Mouse (Mus musculus) hindbrain, postnatal 0 days (tissue): Measurements from ENCODE around the gene Slc35f2. TPM values are rescaled to one million over a fixed set of nuclear protein-coding genes. Genes with fewer than 3 reads are reported as not detected.

ENCODE experiments used
- ATAC-seq: fragments of 200-750 bp; cut with Nextera tagmentation; 2 replicates; pipeline ENCODE4 v1.8.0; 2017; ENCODE audit warnings: mild to moderate bottlenecking, moderate TSS enrichment, moderate library complexity
- DNase-seq: peaks from one replicate; pipeline ENCODE4 v3.0.0-alpha.2; 2015; ENCODE audit warnings: low spot score
- H3K27ac ChIP-seq: fragments of 300-500 bp; sonication (generic); 2 replicates; pipeline ENCODE4 v1.5.1; 2014; ENCODE audit warnings: mild to moderate bottlenecking
- H3K27me3 ChIP-seq: fragments of 300-500 bp; sonication (generic); 2 replicates; pipeline ENCODE4 v1.6.1; 2014; ENCODE audit warnings: low read length, mixed read lengths; ENCODE audit not compliant: insufficient read depth
- H3K36me3 ChIP-seq: fragments of 300-500 bp; sonication (generic); 2 replicates; pipeline ENCODE4 v1.6.1; 2014; ENCODE audit warnings: low read length, mixed read lengths; ENCODE audit not compliant: insufficient read depth
- H3K4me1 ChIP-seq: fragments of 300-500 bp; sonication (generic); 2 replicates; pipeline ENCODE4 v1.6.1; 2014; ENCODE audit warnings: antibody characterized with exemption, low read length, mixed read lengths; ENCODE audit not compliant: insufficient read depth
- H3K4me2 ChIP-seq: fragments of 300-500 bp; sonication (generic); 2 replicates; pipeline ENCODE4 v1.6.1; 2014; ENCODE audit warnings: low read depth, mild to moderate bottlenecking, low read length, moderate library complexity, mixed read lengths
- H3K4me3 ChIP-seq: fragments of 300-500 bp; sonication (generic); 2 replicates; pipeline ENCODE4 v1.5.1; 2014; ENCODE audit warnings: low read length
- H3K9ac ChIP-seq: fragments of 300-500 bp; sonication (generic); replicated peaks from 2 replicates; pipeline ENCODE4 v1.6.1; 2014; ENCODE audit warnings: mild to moderate bottlenecking, low read length, moderate library complexity, mixed read lengths
- H3K9me3 ChIP-seq: fragments of 300-500 bp; sonication (generic); 2 replicates; pipeline ENCODE4 v1.6.1; 2016; ENCODE audit warnings: low read length, mixed read lengths
- CTCF ChIP-seq: IDR thresholded peaks from 2 replicates; pipeline ENCODE4 v1.5.1; 2016; ENCODE audit warnings: antibody characterized with exemption, control low read depth, low read depth
- WGBS: fragments of 180-500 bp; shearing (Covaris S2); extraction: QIAGEN DNeasy Blood & Tissue Kit; methylation state at CpG from one replicate; pipeline ENCODE4 v1.1.7; 2014; 5-methylcytosine and 5-hydroxymethylcytosine counted together
- polyA plus RNA-seq: library from polyadenylated mRNA; unstranded; fragments of >200 nt; fragmentation: Nextera tagmentation; extraction: Ambion mirVana; gene quantifications from 2 replicates; pipeline ENCODE4 v1.2.1, GENCODE M21; 2015
- total RNA-seq: library from RNA; depleted of rRNA; stranded (reverse); fragments of >200 nt; gene quantifications from 2 replicates; pipeline ENCODE4 v1.2.3, GENCODE M21; 2014

The Slc35f2 gene
- total and polyA plus RNA-seq, 2 experiments from 2014 or later: 12.1 to 20.6 TPM

DNA sequence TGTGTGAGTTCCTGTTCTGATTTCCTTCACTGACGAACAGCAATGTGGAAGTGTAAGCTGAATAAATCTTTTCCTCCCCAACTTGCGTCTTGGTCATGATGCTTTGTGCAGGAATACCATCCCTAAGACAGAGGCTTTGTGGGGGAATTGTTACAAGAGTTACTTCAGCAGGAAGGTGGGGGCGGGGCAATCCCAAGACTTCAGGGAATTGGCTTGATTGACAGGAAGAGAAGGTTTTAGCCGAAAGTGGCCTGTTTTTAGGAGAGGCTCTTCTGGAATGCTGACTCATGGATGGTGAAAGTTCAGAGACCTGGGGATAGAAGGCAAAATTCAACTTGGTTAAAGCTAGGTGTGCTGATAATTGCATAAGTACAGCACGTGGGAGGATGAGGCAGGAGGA, 2.9 kb upstream of the Slc35f2 start:
- no peak for TF ChIP-seq CTCF
- no peak overlapping the region for H3K4me3 ChIP-seq
- H3K27ac ChIP-seq: no peak overlapping the region
- H3K36me3 ChIP-seq: no peaks in the 10 kb centered on the region
- H3K4me2 ChIP-seq: no peak overlapping the region
- WGBS: 83% methylated on average over 5 of the region's 5 CpGs
- no peak for DNase-seq
- no peak for ATAC-seq
- no peaks in the 10 kb centered on the region for H3K27me3 ChIP-seq
- H3K4me1 ChIP-seq: peaks cover 4% of the 10 kb centered on the region; the same call in 1 of the 2 replicates
- no peak overlapping the region for H3K9ac ChIP-seq
- H3K9me3 ChIP-seq: no peaks in the 10 kb centered on the region

DNA sequence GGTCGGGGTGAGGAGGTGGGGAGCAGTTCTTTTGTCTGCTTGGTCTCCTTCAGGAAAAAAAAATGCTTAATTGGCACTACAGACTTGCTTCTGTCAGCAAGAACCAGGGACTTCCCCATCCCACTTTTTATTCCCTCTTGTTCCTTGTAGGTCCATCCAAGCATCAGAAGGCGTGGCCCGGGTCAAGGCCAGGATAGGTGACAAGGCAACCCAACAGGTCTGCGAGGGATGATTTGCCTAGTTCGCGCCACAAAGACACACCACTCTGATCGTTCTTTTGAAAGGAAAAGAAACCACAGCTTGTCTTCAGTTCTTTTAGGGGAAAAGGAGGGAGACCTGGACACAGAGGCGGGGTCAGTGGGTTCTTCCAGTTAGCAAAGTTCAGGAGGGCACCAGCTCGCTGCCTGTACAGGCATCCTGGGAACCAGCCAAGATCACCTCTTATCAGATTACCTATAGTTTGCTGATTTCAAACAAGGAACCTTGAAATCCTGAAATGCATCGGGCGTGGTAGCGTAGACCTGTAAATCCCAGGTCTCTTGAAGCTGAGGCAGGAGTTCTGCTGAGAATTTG, 481 bp upstream of the Slc35f2 start:
- Histone ChIP-seq H3K27ac (no peak overlapping the region), H3K36me3 (no peaks in the 10 kb centered on the region), H3K9me3 (no peaks in the 10 kb centered on the region), H3K4me1 (peaks cover 4% of the 10 kb centered on the region; the same call in 1 of the 2 replicates), H3K4me3 (peak overlapping the region; percentile 64), H3K9ac (no peak overlapping the region; the same call in 1 of the 2 replicates), H3K27me3 (no peaks in the 10 kb centered on the region), H3K4me2 (peak overlapping the region; percentile 97)
- ATAC-seq (no peak), DNase-seq (no peak)
- no peak for TF ChIP-seq CTCF
- WGBS: 51% methylated on average over 12 of the region's 12 CpGs

DNA sequence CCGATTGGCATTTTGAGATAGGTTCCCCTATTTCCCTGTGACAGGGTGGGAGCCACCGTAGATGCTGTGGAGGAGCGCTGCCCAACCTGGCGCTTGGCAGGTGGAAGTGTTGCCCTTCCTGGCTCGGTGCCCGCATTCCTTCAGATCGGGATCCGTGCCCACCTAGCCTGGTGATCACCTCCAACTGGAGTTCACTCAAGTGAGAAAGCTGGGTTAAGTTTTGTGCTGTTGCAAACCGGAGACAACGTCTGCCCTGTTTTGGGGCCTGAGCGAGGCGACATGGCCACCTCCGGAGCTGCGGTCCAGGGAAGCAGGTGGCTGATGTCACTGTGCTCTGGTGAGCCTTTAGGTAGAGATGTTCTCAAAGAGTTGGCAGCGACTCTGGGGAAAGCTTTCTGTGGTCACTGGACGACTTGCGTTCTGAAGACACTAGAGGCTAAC, 803 bp downstream of the Slc35f2 start:
- no peak for TF ChIP-seq CTCF
- H3K27me3 ChIP-seq: no peaks in the 10 kb centered on the region
- peak overlapping the region; percentile 54 for H3K27ac ChIP-seq
- WGBS: under 1% methylated on average over 17 of the region's 17 CpGs
- peak overlapping the region; percentile 64 for H3K4me3 ChIP-seq
- peak; percentile 65 for ATAC-seq
- peaks cover 4% of the 10 kb centered on the region; the same call in 1 of the 2 replicates for H3K4me1 ChIP-seq
- peak; percentile 41 for DNase-seq
- H3K9ac ChIP-seq: peak overlapping the region; percentile 60
- H3K9me3 ChIP-seq: no peaks in the 10 kb centered on the region
- peak overlapping the region; percentile 97 for H3K4me2 ChIP-seq
- no peaks in the 10 kb centered on the region for H3K36me3 ChIP-seq

- Histone ChIP-seq H3K36me3 (no peaks in the 10 kb centered on the region), H3K9ac (no peak overlapping the region), H3K27me3 (no peaks in the 10 kb centered on the region), H3K4me1 (peaks cover 4% of the 10 kb centered on the region; the same call in 1 of the 2 replicates), H3K4me2 (no peak overlapping the region), H3K9me3 (no peaks in the 10 kb centered on the region), H3K27ac (no peak overlapping the region), H3K4me3 (no peak overlapping the region)
- ATAC-seq: no peak
- DNase-seq: no peak
- 92% methylated on average over 2 of the region's 2 CpGs for WGBS
- TF ChIP-seq CTCF: no peak
Measured at GRCm38 (mm10) chr9:53775511-53775910, 4.2 kb downstream of the Slc35f2 start.

DNA sequence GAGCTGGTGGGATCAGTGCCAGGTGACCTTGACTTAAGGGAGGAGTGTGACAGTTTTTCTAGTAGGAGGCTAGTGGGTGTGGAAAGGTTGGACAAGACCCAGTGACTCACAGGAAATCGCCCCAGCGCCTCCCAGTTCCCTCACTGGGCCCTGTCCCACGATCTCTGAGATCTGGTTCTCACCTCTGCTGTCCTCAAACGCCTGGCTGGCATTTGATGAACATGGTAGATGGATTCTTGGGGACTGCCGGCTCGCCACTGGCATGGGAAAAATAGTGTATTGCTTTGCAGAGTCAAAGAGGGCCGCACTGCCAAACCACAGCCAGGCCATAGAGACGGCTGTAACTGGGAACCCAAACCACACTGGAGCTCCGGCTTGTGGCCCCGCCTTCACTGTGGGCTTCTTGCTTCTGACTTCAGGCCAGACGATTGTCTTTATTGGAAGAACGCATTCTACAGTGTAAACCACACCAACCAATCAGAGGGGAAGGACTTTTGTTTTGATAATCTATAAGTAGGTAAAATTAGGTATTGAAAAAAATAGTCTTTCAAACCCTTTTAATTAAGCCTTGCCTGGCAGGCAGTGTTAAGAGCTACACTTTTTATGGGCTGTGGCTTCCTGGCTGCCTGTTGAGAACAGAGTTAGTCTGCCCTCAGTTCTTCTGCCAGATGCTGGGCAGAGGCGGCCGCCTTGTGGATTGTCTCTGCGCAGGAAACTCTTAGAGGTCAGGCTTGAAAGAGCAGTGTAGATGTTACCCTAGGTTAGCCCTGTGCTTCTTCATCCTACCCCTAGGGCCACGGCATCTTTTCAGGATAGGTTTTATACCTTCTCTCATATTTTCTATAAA, 15.4 kb downstream of the Slc35f2 start:
- no peak for ATAC-seq
- WGBS: 82% methylated on average over 16 of the region's 16 CpGs
- Histone ChIP-seq H3K27ac (no peak overlapping the region), H3K4me3 (no peak overlapping the region), H3K9ac (no peak overlapping the region), H3K36me3 (no peaks in the 10 kb centered on the region), H3K4me1 (no peaks in the 10 kb centered on the region), H3K9me3 (no peaks in the 10 kb centered on the region), H3K27me3 (no peaks in the 10 kb centered on the region), H3K4me2 (no peak overlapping the region)
- DNase-seq: no peak
- no peak for TF ChIP-seq CTCF

DNA sequence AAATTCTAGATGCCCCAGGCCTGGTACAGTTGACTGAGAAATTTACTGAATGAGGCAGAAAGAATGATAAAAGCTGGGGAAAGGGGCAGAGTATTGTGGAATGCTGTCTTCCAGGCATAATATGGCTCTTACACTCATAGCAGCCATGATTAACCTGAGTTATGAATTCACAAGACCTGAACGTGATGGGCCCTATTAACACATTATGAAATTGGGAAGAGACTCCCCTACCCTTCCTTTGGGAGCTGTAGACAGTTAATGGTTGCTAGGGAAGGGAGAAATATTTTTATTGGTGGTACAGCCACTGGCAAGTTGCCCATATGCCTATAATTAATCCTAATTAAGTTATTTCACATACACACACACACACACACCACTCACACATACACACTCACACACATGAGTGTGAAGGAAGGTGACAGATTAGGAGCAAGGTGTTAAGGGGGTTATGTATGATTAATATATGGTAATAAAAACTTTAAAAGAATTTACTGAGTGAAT, 22.5 kb downstream of the Slc35f2 start:
- Histone ChIP-seq H3K27me3 (no peaks in the 10 kb centered on the region), H3K27ac (peak overlapping the region; percentile 22; the same call in 1 of the 2 replicates), H3K36me3 (no peaks in the 10 kb centered on the region), H3K4me1 (no peaks in the 10 kb centered on the region), H3K9ac (no peak overlapping the region), H3K9me3 (no peaks in the 10 kb centered on the region), H3K4me3 (no peak overlapping the region), H3K4me2 (no peak overlapping the region)
- 33% methylated on average over 1 of the region's 1 CpGs for WGBS
- DNase-seq (no peak), ATAC-seq (no peak)
- no peak for TF ChIP-seq CTCF
